Mouse (Mus musculus) liver, embryonic 18 days (tissue): Measurements from ENCODE around the gene Ces1c. TPM values are rescaled to one million over a fixed set of nuclear protein-coding genes. Genes with fewer than 3 reads are reported as not detected.

Experiments
- polyA plus RNA-seq: library from polyadenylated mRNA; depleted of rRNA; stranded (reverse); fragments of >200 nt; gene quantifications from 2 replicates; pipeline ENCODE4 v1.2.3, GENCODE M21; 2012; rRNA removed

The Ces1c gene
- polyA plus RNA-seq, result 108 and 128 TPM in 2 replicates

GRCm38 (mm10) chr8:93131233-93131980 lies at the start of gene Ces1c:
Ces1c (minus strand) TSS chr8:93131283.

GRCm38 (mm10) chr8:93079887-93080286 lies 51.2 kb downstream of the Ces1c start, which contains the start of gene Ces1b:
Ces1b (minus strand) TSS chr8:93080017.

Other genes with a start within 250 kb of the Ces1c start
- gene Capns2, start 229.9 kb downstream of the Ces1c start, polyA plus RNA-seq, result 0.10 and 0.14 TPM in 2 replicates
- under 0.01 TPM in 1 of 2 replicates, not detected in the other for gene Slc6a2, start 171.2 kb downstream of the Ces1c start, polyA plus RNA-seq
- gene Ces1a, start 83.1 kb downstream of the Ces1c start, polyA plus RNA-seq, result not detected in 2 replicates
- 0.17 and 0.31 TPM in 2 replicates for gene Ces1b, start 51.3 kb downstream of the Ces1c start, polyA plus RNA-seq
- 266 and 455 TPM in 2 replicates for gene Ces1d, start 66.6 kb upstream of the Ces1c start, polyA plus RNA-seq
- gene Ces1e, start 98.3 kb upstream of the Ces1c start, polyA plus RNA-seq, result 5.3 and 12.9 TPM in 2 replicates
- gene Ces1f, start 148.5 kb upstream of the Ces1c start, polyA plus RNA-seq, result 0.85 and 4.0 TPM in 2 replicates
- gene Ces1g, start 206.0 kb upstream of the Ces1c start, polyA plus RNA-seq, result 1.9 and 7.0 TPM in 2 replicates
- not detected in 2 replicates for gene Ces1h, start 248.4 kb upstream of the Ces1c start, polyA plus RNA-seq